Mouse (Mus musculus): Measurements from ENCODE around the gene Akap7.

The Akap7 gene

GRCm38 (mm10) chr10:25133581-25133980 lies 174.1 kb downstream of the Akap7 start:
- in situ Hi-C loops (cut with MseI, MboI) = no loop called here

- in situ Hi-C loops (cut with MseI, MboI) = no loop called here
Observed at GRCm38 (mm10) chr10:25128455-25128863, 179.2 kb downstream of the Akap7 start.

- in situ Hi-C loops (cut with MseI, MboI) = no loop called here
Observed at GRCm38 (mm10) chr10:25126035-25126434, 181.6 kb downstream of the Akap7 start.

- in situ Hi-C loops (cut with MseI, MboI) = no loop called here
Observed at GRCm38 (mm10) chr10:25120871-25121554, 186.7 kb downstream of the Akap7 start.
